11 mouse cellular contexts compared by ENCODE assay signal in genomic region chr19:8011596-8011995, GRCm38 (mm10). TPM values are rescaled to one million over a fixed set of nuclear protein-coding genes. Genes with fewer than 3 reads are reported as not detected.
"Had no signal": no experiment of that assay in that cellular context is flagged by ENCODE, and none has a peak within 500 bp of the region (broad histone marks: within the 10 kb centered on the region; RNA-seq: fewer than 3 reads in every experiment).

No protein-coding gene starts in this region.

RNA-seq across cellular contexts. Expression of gene Slc22a27, which starts 45.8 kb away (rescaled TPM):
- total RNA-seq: neutrophil, adult 5-6 weeks had no signal
- polyA plus RNA-seq: neural tube, embryonic 13.5 days; neural tube, embryonic 14.5 days; neural tube, embryonic 15.5 days; small intestine, adult 2 months; spleen, adult 2 months; stomach, embryonic 16.5 days; testis, adult 2 months; thymus, adult 2 months; thymus, postnatal 0 days; urinary bladder, adult 2 months had no signal
